ENCODE assay signal across 9 mouse cellular contexts in the genomic region with DNA sequence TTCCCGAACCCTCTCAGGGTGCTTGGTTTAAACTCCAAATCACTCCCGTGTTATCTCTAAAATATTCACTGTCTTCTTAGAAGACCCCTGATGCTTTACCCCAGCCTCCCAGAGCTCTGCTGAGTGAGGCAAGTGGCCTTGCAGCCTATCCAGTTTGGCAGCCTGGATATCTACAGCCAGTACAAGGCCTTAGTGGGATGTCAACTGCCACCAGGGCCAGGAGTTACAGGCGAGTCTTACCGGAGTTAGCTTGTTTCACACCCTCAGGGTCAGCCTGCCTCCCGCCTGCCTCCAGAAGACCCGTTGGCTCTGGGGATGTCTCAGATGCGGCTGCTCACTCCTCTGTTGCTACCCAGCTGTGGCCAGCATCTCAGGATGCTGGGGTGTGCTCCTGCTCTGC.
"Had no signal": no experiment of that assay in that cellular context is flagged by ENCODE, and none has a peak within 500 bp of the region (broad histone marks: within the 10 kb centered on the region; RNA-seq: fewer than 3 reads in every experiment).

No protein-coding gene starts in this region.

- DNase-seq: kidney, postnatal 10 days; kidney, postnatal 36 days; layer of hippocampus, postnatal 36 days; liver, embryonic 13.5 days; lung, adult 2 months; lung, postnatal 14 days; lung, postnatal 4 days; thymus, adult 18-20 months; thymus, postnatal 36 days had no signal
